Mouse (Mus musculus): ENCODE data around the gene Slc25a18. TPM values are rescaled to one million over a fixed set of nuclear protein-coding genes. Genes with fewer than 3 reads are reported as not detected.

Slc25a18 gene
- polyA plus RNA-seq, 1 experiment, result 0.07 TPM

GRCm38 (mm10) chr6:120822307-120822928 is 49.0 kb downstream of the Slc25a18 start, which contains the start of gene Atp6v1e1:
Gene Atp6v1e1 (minus strand): TSS chr6:120822793.
- peak within 1 kb of the TSS; percentile 91 for H3K4me3 ChIP-seq
- H3K27me3 ChIP-seq (ENCODE audit: control insufficient read depth, insufficient read depth, insufficient read length), result peaks cover 1% of the 10 kb centered on the region
- TF ChIP-seq USF1 (IDR thresholded peaks at IDR 0.05; ENCODE audit: low read depth) (peak; percentile 36), MYOG (IDR thresholded peaks at IDR 0.05; ENCODE audit: control insufficient read depth in 1 of 3, insufficient read depth in 1 of 3, insufficient read length in 2 of 3, low read depth in 2 of 3) (no peak), CEBPB (IDR thresholded peaks at IDR 0.05; ENCODE audit: insufficient read depth, poor library complexity, severe bottlenecking) (no peak), POLR2A (IDR thresholded peaks at IDR 0.05; ENCODE audit: insufficient read length, low read depth) (peak; percentile 69), POLR2AphosphoS2 (IDR thresholded peaks at IDR 0.05; ENCODE audit: insufficient read length, low read depth) (peak; percentile 58)
- H3K79me2 ChIP-seq (ENCODE audit: control insufficient read depth, insufficient read depth), result peaks cover 50% of the 10 kb centered on the region
- H3ac ChIP-seq (ENCODE audit: control insufficient read depth, insufficient read length), result peak within 1 kb of the TSS; percentile 48
- peak within 1 kb of the TSS; percentile 83 for H3K4me2 ChIP-seq (ENCODE audit: low read depth)
- no peaks in the 10 kb centered on the region for H3K36me3 ChIP-seq (ENCODE audit: control insufficient read depth, insufficient read depth)

DNA sequence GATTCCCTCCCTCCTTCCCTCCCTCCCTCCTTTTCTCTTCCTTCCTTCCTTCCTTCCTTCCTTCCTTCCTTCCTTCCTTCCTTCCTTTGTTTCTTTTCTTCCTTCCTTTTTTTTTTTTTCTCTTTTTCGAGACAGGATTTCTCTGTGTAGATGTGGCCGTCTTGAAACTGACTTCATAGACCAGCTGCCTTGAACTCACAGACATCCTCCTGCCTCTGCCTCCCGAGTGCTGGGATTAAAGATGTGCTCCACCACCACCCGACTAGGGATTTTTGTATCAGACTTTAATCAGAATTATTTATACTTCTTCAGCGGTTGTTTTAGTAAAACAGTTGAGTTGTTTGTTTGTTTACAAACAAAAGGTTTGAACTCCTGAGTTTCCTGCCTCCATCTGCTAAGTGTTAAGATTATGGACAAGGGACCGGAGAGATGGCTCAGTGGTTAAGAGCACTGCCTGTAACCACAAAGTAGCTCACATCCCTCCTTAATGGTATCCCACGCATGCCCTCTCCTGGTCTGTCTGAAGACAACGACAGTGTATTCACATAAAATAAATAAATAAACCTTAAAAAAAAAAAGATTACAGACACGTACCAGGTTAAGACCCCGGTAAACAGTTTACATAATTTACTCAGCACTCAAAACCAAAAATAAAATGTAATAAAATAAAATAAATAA is 49.7 kb downstream of the Slc25a18 start:
- Histone ChIP-seq H3K4me2 (ENCODE audit: low read depth) (peak overlapping the region; percentile 67), H3K4me3 (peak overlapping the region; percentile 91), H3ac (ENCODE audit: control insufficient read depth, insufficient read length) (peak overlapping the region; percentile 48), H3K36me3 (ENCODE audit: control insufficient read depth, insufficient read depth) (no peaks in the 10 kb centered on the region), H3K27me3 (ENCODE audit: control insufficient read depth, insufficient read depth, insufficient read length) (peaks cover 6% of the 10 kb centered on the region), H3K79me2 (ENCODE audit: control insufficient read depth, insufficient read depth) (peaks cover 44% of the 10 kb centered on the region)
- TF ChIP-seq TCF3 (IDR thresholded peaks at IDR 0.05; ENCODE audit: insufficient read length, low read depth), result no peak
- no peak for TF ChIP-seq MYOG (IDR thresholded peaks at IDR 0.05; ENCODE audit: control insufficient read depth in 1 of 3, insufficient read depth in 1 of 3, insufficient read length in 2 of 3, low read depth in 2 of 3)
- no peak for TF ChIP-seq POLR2A (IDR thresholded peaks at IDR 0.05; ENCODE audit: insufficient read length, low read depth)

DNA sequence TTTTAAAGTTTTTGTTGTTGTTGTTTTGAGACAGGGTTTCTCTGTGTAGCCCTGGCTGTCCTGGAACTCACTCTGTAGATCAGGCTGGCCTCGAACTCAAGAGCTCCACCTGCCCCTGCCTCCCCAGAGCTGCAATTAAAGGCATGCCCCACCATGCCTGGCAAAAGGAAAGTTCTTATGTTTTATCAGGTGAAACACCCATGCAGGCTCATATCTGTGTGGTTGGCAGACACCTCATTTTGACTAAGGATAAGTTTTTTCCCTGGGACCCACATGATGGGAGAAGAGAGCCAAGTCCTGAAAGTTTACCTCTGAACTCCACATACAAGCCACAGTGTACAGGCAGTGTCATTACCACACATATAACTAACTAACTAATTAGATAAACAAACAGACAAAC is 56.7 kb downstream of the Slc25a18 start:
- TF ChIP-seq MAX (IDR thresholded peaks at IDR 0.05; ENCODE audit: low read depth), result no peak
- no peak for TF ChIP-seq USF1 (IDR thresholded peaks at IDR 0.05; ENCODE audit: low read depth)
- no peak for TF ChIP-seq TCF12 (IDR thresholded peaks at IDR 0.05; ENCODE audit: insufficient read depth, poor library complexity, severe bottlenecking)
- no peak for TF ChIP-seq POLR2A (IDR thresholded peaks at IDR 0.05; ENCODE audit: insufficient read length, low read depth)
- TF ChIP-seq REST (IDR thresholded peaks at IDR 0.05; ENCODE audit: insufficient read depth, insufficient read length), result no peak
- TF ChIP-seq MYOD1 (IDR thresholded peaks at IDR 0.05; ENCODE audit: control insufficient read depth in 1 of 3, insufficient read length in 2 of 3, low read depth in 2 of 3), result no peak
- no peak for TF ChIP-seq MYOG (IDR thresholded peaks at IDR 0.05; ENCODE audit: control insufficient read depth in 1 of 3, insufficient read depth in 1 of 3, insufficient read length in 2 of 3, low read depth in 2 of 3)
- Histone ChIP-seq H3ac (ENCODE audit: control insufficient read depth, insufficient read length) (no peak overlapping the region), H3K36me3 (ENCODE audit: control insufficient read depth, insufficient read depth) (no peaks in the 10 kb centered on the region), H3K4me2 (ENCODE audit: low read depth) (no peak overlapping the region), H3K27me3 (ENCODE audit: control insufficient read depth, insufficient read depth, insufficient read length) (peaks cover 6% of the 10 kb centered on the region), H3K79me2 (ENCODE audit: control insufficient read depth, insufficient read depth) (no peaks in the 10 kb centered on the region), H3K4me3 (no peak overlapping the region)

DNA sequence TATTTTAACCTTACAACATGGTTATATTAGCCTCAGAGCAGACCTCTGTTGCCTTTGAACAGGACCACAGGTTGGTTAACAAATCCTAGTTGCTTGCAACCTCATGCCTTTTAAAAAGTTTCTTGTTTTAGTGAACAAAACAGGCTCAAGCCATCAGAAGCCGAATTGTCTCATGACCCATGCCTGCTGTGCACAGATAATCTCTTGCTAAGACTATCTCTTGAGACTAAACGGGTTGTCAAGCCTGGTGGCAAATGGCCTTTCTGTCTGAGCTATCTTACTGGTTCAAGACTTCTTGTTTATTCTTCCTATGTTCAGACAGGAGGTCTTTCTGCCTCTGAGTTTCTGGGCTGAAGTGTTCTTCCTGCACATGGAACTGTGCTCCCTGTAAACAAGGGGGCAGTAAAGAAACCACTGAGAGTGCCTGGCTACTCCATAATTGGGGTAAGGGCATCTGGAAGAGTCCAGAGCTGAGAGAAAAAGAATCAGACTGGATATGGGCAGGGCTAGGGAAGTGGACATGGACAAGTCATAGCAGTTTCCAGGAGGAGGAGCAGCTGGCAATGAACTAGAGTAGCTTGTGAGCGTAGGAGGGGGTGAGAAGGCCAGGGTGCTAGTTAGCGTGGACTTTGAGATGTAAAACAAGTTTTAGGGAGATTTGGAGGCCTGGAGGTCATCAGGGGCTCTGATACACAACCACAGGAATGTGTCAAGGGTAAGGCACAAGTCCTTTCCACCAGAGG is 57.7 kb downstream of the Slc25a18 start:
- no peak overlapping the region for H3ac ChIP-seq (ENCODE audit: control insufficient read depth, insufficient read length)
- H3K4me3 ChIP-seq, result no peak overlapping the region
- no peaks in the 10 kb centered on the region for H3K79me2 ChIP-seq (ENCODE audit: control insufficient read depth, insufficient read depth)
- no peak overlapping the region for H3K4me2 ChIP-seq (ENCODE audit: low read depth)
- H3K27me3 ChIP-seq (ENCODE audit: control insufficient read depth, insufficient read depth, insufficient read length), result peaks cover 6% of the 10 kb centered on the region
- TF ChIP-seq MAX (IDR thresholded peaks at IDR 0.05; ENCODE audit: low read depth) (no peak), POLR2A (IDR thresholded peaks at IDR 0.05; ENCODE audit: insufficient read length, low read depth) (no peak), MYOD1 (IDR thresholded peaks at IDR 0.05; ENCODE audit: control insufficient read depth in 1 of 3, insufficient read length in 2 of 3, low read depth in 2 of 3) (no peak), TCF12 (IDR thresholded peaks at IDR 0.05; ENCODE audit: insufficient read depth, poor library complexity, severe bottlenecking) (no peak)
- H3K36me3 ChIP-seq (ENCODE audit: control insufficient read depth, insufficient read depth), result no peaks in the 10 kb centered on the region

DNA sequence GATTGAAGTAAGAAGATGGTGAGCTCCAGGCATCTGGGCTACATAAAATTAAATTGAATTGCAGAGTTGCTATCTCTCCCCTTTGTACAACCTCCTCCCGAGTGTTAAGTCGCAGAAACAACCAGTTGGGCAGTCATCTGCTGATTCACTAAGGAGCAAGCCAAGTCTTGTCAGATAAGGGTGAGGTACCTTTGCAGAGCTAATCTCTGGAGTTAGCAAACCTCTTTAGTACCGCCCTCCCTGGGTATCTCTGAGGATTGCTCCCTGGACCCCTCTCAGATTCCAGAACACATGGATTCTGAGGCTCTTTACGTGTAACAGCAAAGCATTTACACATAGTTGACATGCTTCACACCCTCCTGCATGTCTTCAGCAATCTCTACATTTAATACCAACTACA is 58.7 kb downstream of the Slc25a18 start:
- peaks cover 6% of the 10 kb centered on the region for H3K27me3 ChIP-seq (ENCODE audit: control insufficient read depth, insufficient read depth, insufficient read length)
- no peak overlapping the region for H3K4me2 ChIP-seq (ENCODE audit: low read depth)
- H3K4me3 ChIP-seq, result no peak overlapping the region
- TF ChIP-seq POLR2AphosphoS2 (IDR thresholded peaks at IDR 0.05; ENCODE audit: insufficient read length, low read depth) (no peak), TCF12 (IDR thresholded peaks at IDR 0.05; ENCODE audit: insufficient read depth, poor library complexity, severe bottlenecking) (no peak)
- H3K36me3 ChIP-seq (ENCODE audit: control insufficient read depth, insufficient read depth), result no peaks in the 10 kb centered on the region
- H3K79me2 ChIP-seq (ENCODE audit: control insufficient read depth, insufficient read depth), result peaks cover 9% of the 10 kb centered on the region
- no peak overlapping the region for H3ac ChIP-seq (ENCODE audit: control insufficient read depth, insufficient read length)
